Mouse (Mus musculus) lung, embryonic 15.5 days (tissue): ENCODE data around the gene Scfd2. TPM values are rescaled to one million over a fixed set of nuclear protein-coding genes. Genes with fewer than 3 reads are reported as not detected.

Experiments used
- ATAC-seq: fragments of 200-750 bp; cut with Nextera tagmentation; 2 replicates; pipeline ENCODE4 v1.8.0; 2017; ENCODE audit warnings: moderate number of reproducible peaks, borderline replicate concordance; ENCODE audit not compliant: low FRiP score, low TSS enrichment; ENCODE audit errors: extremely low read depth
- H3K27ac ChIP-seq: fragments of 300-500 bp; sonication (generic); 2 replicates; pipeline ENCODE4 v1.5.1; 2015; ENCODE audit warnings: moderate library complexity, mild to moderate bottlenecking, inconsistent platforms
- H3K27me3 ChIP-seq: fragments of 300-500 bp; sonication (generic); 2 replicates; pipeline ENCODE4 v1.6.1; 2015; ENCODE audit warnings: inconsistent platforms
- H3K36me3 ChIP-seq: fragments of 300-500 bp; sonication (generic); 2 replicates; pipeline ENCODE4 v1.6.1; 2015; ENCODE audit warnings: inconsistent platforms
- H3K4me1 ChIP-seq: fragments of 300-500 bp; sonication (generic); 2 replicates; pipeline ENCODE4 v1.6.1; 2015; ENCODE audit warnings: inconsistent platforms
- H3K4me2 ChIP-seq: fragments of 300-500 bp; sonication (generic); 2 replicates; pipeline ENCODE4 v1.6.1; 2015; ENCODE audit warnings: inconsistent platforms, mild to moderate bottlenecking, moderate library complexity
- H3K4me3 ChIP-seq: fragments of 300-500 bp; sonication (generic); 2 replicates; pipeline ENCODE4 v1.5.1; 2015; ENCODE audit warnings: mild to moderate bottlenecking, inconsistent platforms
- H3K9ac ChIP-seq: fragments of 300-500 bp; sonication (generic); 2 replicates; pipeline ENCODE4 v1.6.1; 2015; ENCODE audit warnings: inconsistent platforms
- H3K9me3 ChIP-seq: fragments of 300-500 bp; sonication (generic); 2 replicates; pipeline ENCODE4 v1.6.1; 2016; ENCODE audit warnings: inconsistent platforms
- WGBS: fragments of 180-500 bp; shearing (Covaris S2); methylation state at CpG from one replicate; pipeline ENCODE4 v1.1.7; 2015; 5-methylcytosine and 5-hydroxymethylcytosine counted together
- polyA plus RNA-seq: library from polyadenylated mRNA; unstranded; fragments of >200 nt; fragmentation: Nextera tagmentation; extraction: Ambion mirVana; gene quantifications from 2 replicates; pipeline ENCODE4 v1.2.1, GENCODE M21; 2015

Gene Scfd2
- polyA plus RNA-seq, 1 experiment from 2014 or later = 18.4 TPM

GRCm38 (mm10) chr5:74361531-74361930, 170.0 kb downstream of the Scfd2 start:
- Histone ChIP-seq H3K36me3 (no peaks in the 10 kb centered on the region), H3K4me1 (peaks cover 18% of the 10 kb centered on the region), H3K4me3 (no peak overlapping the region), H3K27me3 (no peaks in the 10 kb centered on the region), H3K9ac (no peak overlapping the region), H3K9me3 (no peaks in the 10 kb centered on the region), H3K27ac (no peak overlapping the region), H3K4me2 (no peak overlapping the region)
- 24% methylated on average over 5 of the region's 5 CpGs for WGBS
- peak; percentile 93; the same call in 1 of the 2 replicates for ATAC-seq

- 74% methylated on average over 8 of the region's 8 CpGs for WGBS
- no peak overlapping the region for H3K9ac ChIP-seq
Observed at GRCm38 (mm10) chr5:74358033-74358432, 173.5 kb downstream of the Scfd2 start.

GRCm38 (mm10) chr5:74355416-74356177, 176.0 kb downstream of the Scfd2 start:
- 44% methylated on average over 2 of the region's 2 CpGs for WGBS
- H3K27me3 ChIP-seq = no peaks in the 10 kb centered on the region
- H3K4me2 ChIP-seq = no peak overlapping the region
- H3K4me1 ChIP-seq = peaks cover 8% of the 10 kb centered on the region; the same call in 1 of the 2 replicates
- H3K4me3 ChIP-seq = no peak overlapping the region
- no peaks in the 10 kb centered on the region for H3K36me3 ChIP-seq
- no peak overlapping the region for H3K27ac ChIP-seq
- peak; percentile 55; the same call in 1 of the 2 replicates for ATAC-seq
- no peaks in the 10 kb centered on the region for H3K9me3 ChIP-seq
- H3K9ac ChIP-seq = no peak overlapping the region

More at GRCm38 (mm10) chr5:74358033-74358432, 173.5 kb downstream of the Scfd2 start:
- Histone ChIP-seq H3K4me3 (no peak overlapping the region), H3K27ac (no peak overlapping the region), H3K36me3 (no peaks in the 10 kb centered on the region), H3K4me2 (no peak overlapping the region), H3K9me3 (no peaks in the 10 kb centered on the region), H3K27me3 (no peaks in the 10 kb centered on the region), H3K4me1 (peaks cover 14% of the 10 kb centered on the region; the same call in 1 of the 2 replicates)
- no peak for ATAC-seq

GRCm38 (mm10) chr5:74350909-74351308, 180.7 kb downstream of the Scfd2 start:
- WGBS = 69% methylated on average over 4 of the region's 4 CpGs
- no peak overlapping the region for H3K27ac ChIP-seq
- H3K4me3 ChIP-seq = no peak overlapping the region
- ATAC-seq = no peak
- H3K27me3 ChIP-seq = no peaks in the 10 kb centered on the region
- H3K9ac ChIP-seq = no peak overlapping the region
- 0 out of 2 replicates have a peak, but pooled peaks cover 5% of the 10 kb centered on the region for H3K4me1 ChIP-seq
- no peaks in the 10 kb centered on the region for H3K36me3 ChIP-seq
- H3K4me2 ChIP-seq = no peak overlapping the region
- H3K9me3 ChIP-seq = no peaks in the 10 kb centered on the region

GRCm38 (mm10) chr5:74348079-74348870, 183.3 kb downstream of the Scfd2 start:
- no peaks in the 10 kb centered on the region for H3K4me1 ChIP-seq
- no peak overlapping the region for H3K27ac ChIP-seq
- no peak overlapping the region for H3K9ac ChIP-seq
- 74% methylated on average over 11 of the region's 11 CpGs for WGBS
- no peak overlapping the region for H3K4me3 ChIP-seq
- ATAC-seq = no peak
- H3K36me3 ChIP-seq = no peaks in the 10 kb centered on the region
- H3K9me3 ChIP-seq = no peaks in the 10 kb centered on the region
- no peaks in the 10 kb centered on the region for H3K27me3 ChIP-seq
- no peak overlapping the region for H3K4me2 ChIP-seq

GRCm38 (mm10) chr5:74343045-74343444, 188.5 kb downstream of the Scfd2 start:
- WGBS = 48% methylated on average over 2 of the region's 2 CpGs
- Histone ChIP-seq H3K9me3 (no peaks in the 10 kb centered on the region), H3K27me3 (no peaks in the 10 kb centered on the region), H3K27ac (no peak overlapping the region), H3K4me1 (no peaks in the 10 kb centered on the region), H3K36me3 (no peaks in the 10 kb centered on the region), H3K4me3 (no peak overlapping the region), H3K9ac (no peak overlapping the region), H3K4me2 (no peak overlapping the region)
- ATAC-seq = no peak

- Histone ChIP-seq H3K4me1 (no peaks in the 10 kb centered on the region), H3K27ac (no peak overlapping the region), H3K36me3 (no peaks in the 10 kb centered on the region), H3K4me3 (no peak overlapping the region), H3K27me3 (no peaks in the 10 kb centered on the region), H3K9ac (no peak overlapping the region), H3K9me3 (no peaks in the 10 kb centered on the region), H3K4me2 (no peak overlapping the region)
- ATAC-seq = no peak
Observed at GRCm38 (mm10) chr5:74342557-74342956, 189.0 kb downstream of the Scfd2 start.

GRCm38 (mm10) chr5:74337491-74337890, 194.1 kb downstream of the Scfd2 start:
- ATAC-seq = no peak
- Histone ChIP-seq H3K4me3 (no peak overlapping the region), H3K27ac (no peak overlapping the region), H3K9me3 (no peaks in the 10 kb centered on the region), H3K4me1 (no peaks in the 10 kb centered on the region), H3K9ac (no peak overlapping the region), H3K27me3 (no peaks in the 10 kb centered on the region), H3K4me2 (no peak overlapping the region), H3K36me3 (no peaks in the 10 kb centered on the region)
- WGBS = 91% methylated on average over 3 of the region's 3 CpGs

GRCm38 (mm10) chr5:74336780-74337179, 194.8 kb downstream of the Scfd2 start:
- Histone ChIP-seq H3K4me3 (no peak overlapping the region), H3K36me3 (no peaks in the 10 kb centered on the region), H3K9me3 (no peaks in the 10 kb centered on the region), H3K4me1 (no peaks in the 10 kb centered on the region), H3K9ac (no peak overlapping the region), H3K4me2 (no peak overlapping the region), H3K27ac (no peak overlapping the region), H3K27me3 (no peaks in the 10 kb centered on the region)
- 48% methylated on average over 12 of the region's 12 CpGs for WGBS
- no peak for ATAC-seq

GRCm38 (mm10) chr5:74333258-74333657, 198.3 kb downstream of the Scfd2 start:
- no peaks in the 10 kb centered on the region for H3K36me3 ChIP-seq
- no peak overlapping the region for H3K4me2 ChIP-seq
- ATAC-seq = no peak
- H3K4me1 ChIP-seq = no peaks in the 10 kb centered on the region
- no peak overlapping the region for H3K27ac ChIP-seq
- 60% methylated on average over 3 of the region's 3 CpGs for WGBS
- no peaks in the 10 kb centered on the region for H3K27me3 ChIP-seq
- no peak overlapping the region for H3K4me3 ChIP-seq
- H3K9ac ChIP-seq = no peak overlapping the region
- no peaks in the 10 kb centered on the region for H3K9me3 ChIP-seq

- Histone ChIP-seq H3K36me3 (no peaks in the 10 kb centered on the region), H3K27ac (no peak overlapping the region), H3K4me1 (0 out of 2 replicates have a peak, but pooled peaks cover 3% of the 10 kb centered on the region), H3K4me2 (no peak overlapping the region), H3K9ac (no peak overlapping the region), H3K9me3 (no peaks in the 10 kb centered on the region), H3K27me3 (no peaks in the 10 kb centered on the region), H3K4me3 (no peak overlapping the region)
- no peak for ATAC-seq
- 69% methylated on average over 6 of the region's 6 CpGs for WGBS
Observed at GRCm38 (mm10) chr5:74326228-74326627, 205.3 kb downstream of the Scfd2 start.
